Mouse (Mus musculus) MEL (cell line): ENCODE data around the gene Tex261.

Experiments used
- GATA1 ChIP-seq: IDR thresholded peaks from 2 replicates; pipeline ENCODE4 v1.6.1; 2011; ENCODE audit warnings: low read depth, low read length, improper control_type of control experiment
- USF2 ChIP-seq, 2 experiments: IDR thresholded peaks; 2 replicates each; pipeline ENCODE4 v1.6.1; 2011 to 2012; ENCODE audit warnings: improper control_type of control experiment in 2 of 2, low read length in 2 of 2, borderline replicate concordance in 1 of 2, inconsistent platforms in 1 of 2, low read depth in 1 of 2, mild to moderate bottlenecking in 1 of 2; ENCODE audit not compliant: insufficient read depth in 1 of 2

DNA sequence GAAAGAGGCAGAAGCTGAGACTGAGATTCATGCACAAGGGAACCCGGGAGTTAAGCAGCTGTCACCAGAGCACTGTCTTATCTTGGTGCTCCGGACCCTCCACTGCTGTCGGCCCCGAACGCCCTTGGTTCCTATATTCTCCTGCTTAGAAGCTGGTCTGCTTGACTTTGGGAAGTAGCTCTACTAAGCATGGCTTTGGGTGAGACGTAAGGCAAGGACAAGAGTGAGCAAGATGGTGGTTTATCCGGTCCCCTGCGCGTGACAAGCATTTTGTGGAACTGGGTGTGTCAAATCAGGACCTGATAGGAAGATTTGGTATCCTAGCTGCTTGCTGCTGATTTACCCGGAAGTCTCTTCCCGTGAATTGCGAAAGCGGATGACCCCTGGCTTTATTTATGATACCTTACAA is 19.9 kb upstream of the Tex261 start:
- TF ChIP-seq GATA1 (peak; percentile 26; the same call in 1 of the 2 replicates), USF2 (IDR thresholded peaks at IDR 0.05; ENCODE audit: borderline replicate concordance in 1 of 2, insufficient read depth in 1 of 2, low read depth in 1 of 2, low read length in 2 of 2) (no peak)
